7 mouse cellular contexts compared by ENCODE assay signal in genomic region chr14:25377091-25377490, GRCm38 (mm10).
DNase-seq lines count a peak whose midpoint lies in the region; ATAC-seq and TF ChIP-seq lines count a peak whose summit lies in the region.

No protein-coding gene starts in this region.

- H3K9ac ChIP-seq in lung, embryonic 15.5 days, result peak overlapping the region; percentile 76; the same call in 1 of the 2 replicates
- H3K9ac ChIP-seq in forebrain, embryonic 14.5 days (ENCODE audit: low read length), result peak overlapping the region; percentile 92; the same call in 1 of the 2 replicates
- no peak overlapping the region for H3K9ac ChIP-seq in limb, embryonic 12.5 days (replicated peaks)

- H3K36me3 ChIP-seq in lung, embryonic 15.5 days, result no peaks in the 10 kb centered on the region
- H3K36me3 ChIP-seq in forebrain, embryonic 14.5 days (ENCODE audit: control insufficient read depth, insufficient read depth, low read length), result no peaks in the 10 kb centered on the region
- no peaks in the 10 kb centered on the region for H3K36me3 ChIP-seq in limb, embryonic 12.5 days

- H3K9me3 ChIP-seq in lung, embryonic 15.5 days, result no peaks in the 10 kb centered on the region
- no peaks in the 10 kb centered on the region for H3K9me3 ChIP-seq in forebrain, embryonic 14.5 days (replicated peaks; ENCODE audit: control insufficient read depth, low read length)
- no peaks in the 10 kb centered on the region for H3K9me3 ChIP-seq in limb, embryonic 12.5 days

- TF ChIP-seq POLR2A in olfactory bulb, adult 2 months (IDR thresholded peaks at IDR 0.05; ENCODE audit: insufficient read depth, low read depth, low read length), result no peak

- H3K4me2 ChIP-seq in lung, embryonic 15.5 days, result peak overlapping the region; percentile 72
- peak overlapping the region; percentile 77 for H3K4me2 ChIP-seq in forebrain, embryonic 14.5 days (ENCODE audit: low read length)
- H3K4me2 ChIP-seq in limb, embryonic 12.5 days, result peak overlapping the region; percentile 74

- peak overlapping the region; percentile 100 for H3K27ac ChIP-seq in lung, embryonic 15.5 days
- peak overlapping the region; percentile 100 for H3K27ac ChIP-seq in forebrain, embryonic 14.5 days (ENCODE audit: low read depth, low read length)
- H3K27ac ChIP-seq in limb, embryonic 12.5 days, result peak overlapping the region; percentile 100
- H3K27ac ChIP-seq in olfactory bulb, adult 2 months (ENCODE audit: insufficient read depth, low read depth, low read length), result peak overlapping the region; percentile 87

- H3K27me3 ChIP-seq in lung, embryonic 15.5 days, result no peaks in the 10 kb centered on the region
- no peaks in the 10 kb centered on the region for H3K27me3 ChIP-seq in forebrain, embryonic 14.5 days (replicated peaks; ENCODE audit: control insufficient read depth, insufficient read depth, low read length)
- no peaks in the 10 kb centered on the region for H3K27me3 ChIP-seq in limb, embryonic 12.5 days

- TF ChIP-seq CTCF in olfactory bulb, adult 2 months (IDR thresholded peaks at IDR 0.05; ENCODE audit: insufficient read depth, low read depth, low read length), result no peak

- 0 out of 2 replicates have a peak overlapping the region, but pooled peaks have one; percentile 52 for H3K4me3 ChIP-seq in lung, embryonic 15.5 days
- no peak overlapping the region for H3K4me3 ChIP-seq in forebrain, embryonic 14.5 days (ENCODE audit: low read depth, low read length)
- H3K4me3 ChIP-seq in limb, embryonic 12.5 days (replicated peaks), result no peak overlapping the region; the same call in 1 of the 2 replicates
- no peak overlapping the region for H3K4me3 ChIP-seq in olfactory bulb, adult 2 months (ENCODE audit: insufficient read depth, low read depth, low read length)

- H3K4me1 ChIP-seq in lung, embryonic 15.5 days, result peaks cover 20% of the 10 kb centered on the region
- peaks cover 19% of the 10 kb centered on the region for H3K4me1 ChIP-seq in forebrain, embryonic 14.5 days (ENCODE audit: control insufficient read depth, insufficient read depth, low read length)
- H3K4me1 ChIP-seq in limb, embryonic 12.5 days (replicated peaks), result peaks cover 47% of the 10 kb centered on the region
- peaks cover 35% of the 10 kb centered on the region for H3K4me1 ChIP-seq in olfactory bulb, adult 2 months (ENCODE audit: control insufficient read depth, insufficient read depth, low read length)

- WGBS in lung, embryonic 15.5 days, result 37% methylated on average over 2 of the region's 2 CpGs
- 54% methylated on average over 2 of the region's 2 CpGs for WGBS in forebrain, embryonic 14.5 days
- WGBS in limb, embryonic 12.5 days, result 37% methylated on average over 2 of the region's 2 CpGs
- WGBS in olfactory bulb, adult 2 months, result 56% methylated on average over 2 of the region's 2 CpGs

- ATAC-seq in lung, embryonic 15.5 days (ENCODE audit: borderline replicate concordance, extremely low read depth, low FRiP score, low TSS enrichment), result no peak
- no peak for ATAC-seq in forebrain, embryonic 14.5 days
- no peak for ATAC-seq in limb, embryonic 12.5 days (ENCODE audit: insufficient number of reproducible peaks, insufficient read depth, low FRiP score, low TSS enrichment, low read depth)

- DNase-seq in lung, postnatal 10 days, result no peak
- no peak for DNase-seq in forebrain, embryonic 14.5 days (ENCODE audit: low spot score)
- DNase-seq in MN1 (ENCODE audit: low spot score), result no peak
- DNase-seq in layer of hippocampus, adult 8-10 months (ENCODE audit: low spot score in 2 of 2), result no peak
